Mouse (Mus musculus) CH12.LX (cell line): ENCODE measurements around the gene Zfp105. TPM values are rescaled to one million over a fixed set of nuclear protein-coding genes. Genes with fewer than 3 reads are reported as not detected.

Experiments used
- DNase-seq: peaks from one replicate; pipeline ENCODE4 v3.0.0-alpha.2; 2013; ENCODE audit errors: extremely low read depth
- H3K27ac ChIP-seq: 2 replicates; pipeline ENCODE4 v1.5.1; 2012; ENCODE audit warnings: low read depth, mild to moderate bottlenecking, control low read depth, moderate library complexity; ENCODE audit not compliant: insufficient read depth
- H3K27me3 ChIP-seq: replicated peaks from 2 replicates; pipeline ENCODE3; 2012; ENCODE audit warnings: inconsistent platforms
- H3K36me3 ChIP-seq, 2 experiments: replicated peaks in 1 of 2; 2 replicates each; pipeline versions ENCODE3 to v1.6.1; 2012; ENCODE audit warnings: inconsistent platforms in 1 of 2, low read length in 1 of 2, mild to moderate bottlenecking in 1 of 2, mixed read lengths in 1 of 2, moderate library complexity in 1 of 2; ENCODE audit not compliant: control insufficient read depth in 1 of 2, insufficient read depth in 1 of 2
- H3K4me1 ChIP-seq, 2 experiments: 2 replicates each; pipeline ENCODE4 v1.6.1; 2012; ENCODE audit warnings: inconsistent platforms in 1 of 2, moderate library complexity in 1 of 2; ENCODE audit not compliant: insufficient read depth in 2 of 2, control insufficient read depth in 1 of 2
- H3K4me2 ChIP-seq: 2 replicates; pipeline ENCODE4 v1.6.1; 2012; ENCODE audit warnings: low read depth, mild to moderate bottlenecking, control low read depth; ENCODE audit not compliant: poor library complexity, insufficient read depth, severe bottlenecking
- H3K4me3 ChIP-seq, 3 experiments: fragments of 150-350 bp in 1 of 3; sonication (generic) in 1 of 3; replicated peaks in 1 of 3; 2 replicates each; pipeline versions ENCODE3 to v1.5.1; 2011 to 2012; ENCODE audit warnings: low read depth in 2 of 3, low read length in 2 of 3, mild to moderate bottlenecking in 2 of 3, moderate library complexity in 2 of 3, control low read depth in 1 of 3, improper control_type of control experiment in 1 of 3, inconsistent platforms in 1 of 3, mixed read lengths in 1 of 3; ENCODE audit not compliant: poor library complexity in 1 of 3
- H3K79me2 ChIP-seq: replicated peaks from 2 replicates; pipeline ENCODE4 v1.6.1; 2012; ENCODE audit warnings: mild to moderate bottlenecking, moderate library complexity; ENCODE audit not compliant: control insufficient read depth, poor library complexity, insufficient read depth, severe bottlenecking; ENCODE audit errors: extremely low read depth
- H3K9ac ChIP-seq: 2 replicates; pipeline ENCODE4 v1.6.1; 2012; ENCODE audit warnings: low read depth, mild to moderate bottlenecking, control low read depth, moderate library complexity; ENCODE audit not compliant: insufficient read depth
- H3K9me3 ChIP-seq: replicated peaks from 2 replicates; pipeline ENCODE3; 2012; ENCODE audit warnings: low read length, inconsistent platforms, mixed read lengths
- BHLHE40 ChIP-seq: IDR thresholded peaks from 2 replicates; pipeline ENCODE4 v1.6.1; 2011; ENCODE audit warnings: mild to moderate bottlenecking, low read depth, low read length, improper control_type of control experiment
- CHD2 ChIP-seq: IDR thresholded peaks from 2 replicates; pipeline ENCODE4 v1.6.1; 2011; ENCODE audit warnings: low read length, improper control_type of control experiment
- CTCF ChIP-seq, 2 experiments: IDR thresholded peaks in 1 of 2; conservative IDR thresholded peaks in 1 of 2; 2 replicates each; pipeline ENCODE4 v1.5.1; 2011 to 2012; ENCODE audit warnings: low read depth in 2 of 2, low read length in 2 of 2, improper control_type of control experiment in 1 of 2, inconsistent platforms in 1 of 2, mild to moderate bottlenecking in 1 of 2, moderate library complexity in 1 of 2
- EP300 ChIP-seq: IDR thresholded peaks from 2 replicates; pipeline ENCODE4 v1.6.1; 2011; ENCODE audit warnings: low read length, improper control_type of control experiment
- GABPA ChIP-seq: IDR thresholded peaks from 2 replicates; pipeline ENCODE4 v1.6.1; 2012; ENCODE audit warnings: low read depth, low read length, improper control_type of control experiment, inconsistent platforms; ENCODE audit not compliant: insufficient replicate concordance
- HCFC1 ChIP-seq: IDR thresholded peaks from 2 replicates; pipeline ENCODE4 v1.6.1; 2012; ENCODE audit warnings: low read depth, mild to moderate bottlenecking, inconsistent platforms, low read length, improper control_type of control experiment
- IRF4 ChIP-seq: IDR thresholded peaks from 2 replicates; pipeline ENCODE4 v1.6.1; 2014; ENCODE audit warnings: low read depth, mild to moderate bottlenecking, inconsistent platforms, low read length, improper control_type of control experiment
- JUN ChIP-seq: IDR thresholded peaks from 2 replicates; pipeline ENCODE4 v1.6.1; 2011; ENCODE audit warnings: low read depth, mild to moderate bottlenecking, low read length, improper control_type of control experiment, moderate library complexity; ENCODE audit not compliant: insufficient read depth
- JUND ChIP-seq: conservative IDR thresholded peaks from 2 replicates; pipeline ENCODE4 v1.6.1; 2011; ENCODE audit warnings: low read depth, low read length, improper control_type of control experiment
- KAT2A ChIP-seq: IDR thresholded peaks from 2 replicates; pipeline ENCODE4 v1.6.1; 2012; ENCODE audit warnings: low read length, improper control_type of control experiment, inconsistent platforms; ENCODE audit not compliant: insufficient replicate concordance
- MAFK ChIP-seq: IDR thresholded peaks from 2 replicates; pipeline ENCODE4 v1.6.1; 2011; ENCODE audit warnings: low read length, improper control_type of control experiment; ENCODE audit not compliant: insufficient replicate concordance
- MAX ChIP-seq: IDR thresholded peaks from 2 replicates; pipeline ENCODE4 v1.6.1; 2011; ENCODE audit warnings: low read length, improper control_type of control experiment
- MAZ ChIP-seq: IDR thresholded peaks from 2 replicates; pipeline ENCODE4 v1.6.1; 2012; ENCODE audit warnings: low read depth, mild to moderate bottlenecking, inconsistent platforms, low read length, improper control_type of control experiment, moderate library complexity
- MEF2A ChIP-seq: IDR thresholded peaks from 2 replicates; pipeline ENCODE4 v1.6.1; 2014; ENCODE audit warnings: low read depth, mild to moderate bottlenecking, inconsistent platforms, low read length, improper control_type of control experiment, borderline replicate concordance
- NELFE ChIP-seq: IDR thresholded peaks from 2 replicates; pipeline ENCODE4 v1.6.1; 2011; ENCODE audit warnings: low read depth, low read length, improper control_type of control experiment
- NRF1 ChIP-seq: IDR thresholded peaks from 2 replicates; pipeline ENCODE4 v1.6.1; 2014; ENCODE audit warnings: low read depth, mild to moderate bottlenecking, inconsistent platforms, low read length, improper control_type of control experiment, moderate library complexity
- POLR2AphosphoS2 ChIP-seq: IDR thresholded peaks from 2 replicates; pipeline ENCODE4 v1.6.1; 2011; ENCODE audit warnings: low read depth, low read length, improper control_type of control experiment
- RAD21 ChIP-seq: IDR thresholded peaks from 2 replicates; pipeline ENCODE4 v1.6.1; 2011; ENCODE audit warnings: low read depth, mild to moderate bottlenecking, low read length, improper control_type of control experiment, moderate library complexity
- SIN3A ChIP-seq: IDR thresholded peaks from 2 replicates; pipeline ENCODE4 v1.6.1; 2012; ENCODE audit warnings: low read length, improper control_type of control experiment, inconsistent platforms
- TCF12 ChIP-seq: IDR thresholded peaks from 2 replicates; pipeline ENCODE4 v1.6.1; 2014; ENCODE audit warnings: low read depth, mild to moderate bottlenecking, inconsistent platforms, low read length, improper control_type of control experiment
- USF1 ChIP-seq: IDR thresholded peaks from 2 replicates; pipeline ENCODE4 v1.6.1; 2014; ENCODE audit warnings: low read depth, mild to moderate bottlenecking, inconsistent platforms, low read length, improper control_type of control experiment
- USF2 ChIP-seq: conservative IDR thresholded peaks from 2 replicates; pipeline ENCODE4 v1.6.1; 2011; ENCODE audit warnings: low read depth, low read length, improper control_type of control experiment
- ZC3H11A ChIP-seq: IDR thresholded peaks from 2 replicates; pipeline ENCODE4 v1.6.1; 2012; ENCODE audit warnings: low read depth, mild to moderate bottlenecking, inconsistent platforms, low read length, improper control_type of control experiment
- ZKSCAN1 ChIP-seq: IDR thresholded peaks from 2 replicates; pipeline ENCODE4 v1.6.1; 2012; ENCODE audit warnings: low read depth, inconsistent platforms, low read length, improper control_type of control experiment, borderline replicate concordance
- ZMIZ1 ChIP-seq: IDR thresholded peaks from 2 replicates; pipeline ENCODE4 v1.6.1; 2012; ENCODE audit warnings: low read depth, mild to moderate bottlenecking, inconsistent platforms, low read length, improper control_type of control experiment
- ZNF384 ChIP-seq: IDR thresholded peaks from 2 replicates; pipeline ENCODE4 v1.6.1; 2012; ENCODE audit warnings: low read depth, low read length, improper control_type of control experiment, inconsistent platforms
- dilution Hi-C: fragments of 300-500 bp; cut with MboI; formaldehyde crosslinking; loops from 2 replicates; pipeline ENCODE4 v1.14.3; 2020; ENCODE audit warnings: low sequenced_read_pairs; ENCODE audit not compliant: extremely low pct_unique_long_range_greater_than_20kb, extremely low pct_ligation_motif_present
- in situ Hi-C: fragments of 300-500 bp; cut with MboI; formaldehyde crosslinking; loops from 3 replicates; pipeline ENCODE4 v1.14.3; 2019; ENCODE audit warnings: low sequenced_read_pairs, low pct_ligation_motif_present, low pct_unique_long_range_greater_than_20kb, mixed read lengths
- polyA plus RNA-seq: library from polyadenylated mRNA; unstranded; fragments of >175 nt; gene quantifications from 2 replicates; pipeline ENCODE4 v1.2.1, GENCODE M21; 2012; ENCODE audit warnings: low read depth; ENCODE audit not compliant: insufficient read length
- total RNA-seq, 2 experiments: library from RNA; depleted of rRNA; stranded (reverse); fragments of 300-350 nt in 1 of 2; fragments of >200 nt in 1 of 2; gene quantifications; 2 replicates each; pipeline ENCODE4 v1.2.3; 2012 to 2014

Zfp105 gene
- total and polyA plus RNA-seq, 3 experiments = not detected

DNA sequence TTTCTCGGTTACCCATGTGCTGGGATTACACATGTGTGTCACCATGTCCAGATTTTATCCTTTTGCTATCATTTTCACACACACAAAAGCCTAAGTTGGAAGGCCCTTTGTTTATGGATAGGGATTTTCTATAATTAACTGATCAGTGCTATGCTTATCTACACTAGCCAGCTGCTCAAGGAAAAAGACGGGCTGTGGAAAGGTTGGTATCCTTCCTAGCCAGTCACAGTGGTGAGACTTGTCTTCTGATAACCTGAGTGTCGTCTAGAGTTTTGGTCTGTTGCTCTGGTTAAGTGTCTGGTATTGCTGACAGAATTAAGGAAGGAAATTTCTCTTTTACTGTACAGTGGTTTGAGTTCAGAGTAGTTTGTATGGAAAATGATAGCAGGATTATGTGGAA, 6.0 kb downstream of the Zfp105 start:
- dilution Hi-C loops = no loop called here
- no peak overlapping the region for H3K4me3 ChIP-seq
- peaks cover 1% of the 10 kb centered on the region for H3K27me3 ChIP-seq
- in situ Hi-C loops = no loop called here
- no peak overlapping the region for H3K9ac ChIP-seq
- H3K4me2 ChIP-seq = no peak overlapping the region
- H3K27ac ChIP-seq = no peak overlapping the region
- no peak for DNase-seq
- H3K36me3 ChIP-seq = no peaks in the 10 kb centered on the region
- H3K4me1 ChIP-seq = no peaks in the 10 kb centered on the region
- peaks cover 9% of the 10 kb centered on the region for H3K9me3 ChIP-seq
- TF ChIP-seq ZC3H11A (no peak), TCF12 (no peak), MAFK (no peak), EP300 (no peak), JUN (no peak), IRF4 (no peak), JUND (no peak), HCFC1 (no peak), USF2 (no peak), BHLHE40 (no peak), ZKSCAN1 (no peak), NRF1 (no peak), GABPA (no peak), RAD21 (no peak), ZMIZ1 (no peak), ZNF384 (no peak), SIN3A (no peak), CTCF (conservative IDR thresholded peaks at IDR 0.05 in 1 of 2, IDR thresholded peaks at IDR 0.05 in 1 of 2; ENCODE audit: low read depth in 2 of 2, low read length in 2 of 2) (no peak)
- TF ChIP-seq, all 38 proteins: peak for 0
- H3K79me2 ChIP-seq = no peaks in the 10 kb centered on the region

DNA sequence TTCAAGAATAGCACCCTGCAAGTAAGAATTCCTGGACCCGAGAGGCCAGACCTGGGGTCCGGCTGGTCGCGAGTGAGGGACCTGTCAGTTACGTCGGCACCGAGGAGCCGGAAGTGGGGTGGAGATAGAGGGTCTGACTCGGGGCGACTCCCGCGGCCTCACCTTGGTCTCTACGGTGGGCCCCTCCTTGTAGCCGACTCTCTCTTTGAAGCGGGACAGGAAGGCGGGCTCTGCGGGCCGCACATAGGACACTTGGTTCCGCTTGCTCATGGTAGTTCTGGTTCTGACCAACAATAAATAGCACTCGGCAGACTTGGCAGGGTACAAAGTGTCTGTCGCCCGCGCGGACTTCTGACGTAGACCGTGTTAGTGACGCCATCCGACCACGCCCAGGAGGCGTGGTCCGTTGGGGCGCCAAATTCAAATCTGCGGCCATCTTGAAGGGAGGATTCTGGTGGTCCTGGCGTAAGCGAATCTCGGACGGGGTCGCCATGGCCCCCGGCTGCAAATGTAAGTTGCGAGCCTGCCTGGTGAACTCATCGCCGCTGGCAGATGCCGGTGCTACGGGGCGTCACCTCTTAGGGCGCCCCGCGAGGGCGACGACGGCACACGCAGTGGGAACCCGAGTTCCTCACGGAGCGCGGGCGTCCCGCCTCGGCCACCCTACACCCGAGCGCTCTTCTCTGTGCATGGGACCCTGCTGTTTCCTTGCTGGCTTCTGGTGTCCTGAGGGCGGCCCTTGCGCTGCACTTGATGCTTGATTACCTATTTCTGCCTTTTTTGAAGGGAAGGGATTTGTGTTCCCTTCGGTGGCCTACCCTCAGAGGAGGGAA, 28.0 kb downstream of the Zfp105 start, which contains the start of the genes 1110059G10Rik and Kif15:
1110059G10Rik (minus strand) TSS at position 358 of the 833 bp plus-strand sequence.
Kif15 (plus strand) TSS at position 404 of the 833 bp plus-strand sequence.
- H3K4me3 ChIP-seq = peak within 1 kb of the TSS; percentile 62 to 90 (median 89)
- in situ Hi-C loops (loop anchor here (25.0 kb wide), 1 partner anchor 214 kb away; the partner anchor contains the start of gene Topaz1), dilution Hi-C loops (no loop called here)
- H3K79me2 ChIP-seq = peaks cover 49% of the 10 kb centered on the region
- H3K4me1 ChIP-seq = peaks cover 3 to 23% of the 10 kb centered on the region in 2 experiments; a peak in 3 of 4 replicates
- peaks cover 7 to 41% of the 10 kb centered on the region in 2 experiments for H3K36me3 ChIP-seq
- peak within 1 kb of the TSS; percentile 13; the same call in 1 of the 2 replicates for H3K27ac ChIP-seq
- peak; percentile 91 for DNase-seq
- peak within 1 kb of the TSS; percentile 70 for H3K9ac ChIP-seq
- H3K9me3 ChIP-seq = no peaks in the 10 kb centered on the region
- H3K4me2 ChIP-seq = peak within 1 kb of the TSS; percentile 92
- H3K27me3 ChIP-seq = no peaks in the 10 kb centered on the region
- TF ChIP-seq MAX (peak; percentile 35), SIN3A (peak; percentile 94), KAT2A (peak; percentile 79; the same call in 1 of the 2 replicates), ZC3H11A (no peak), EP300 (no peak), RAD21 (no peak), JUND (no peak), BHLHE40 (0 out of 2 replicates have a peak, but pooled peaks have one; percentile 4), IRF4 (no peak), POLR2AphosphoS2 (peak; percentile 90), MAZ (0 out of 2 replicates have a peak, but pooled peaks have one; percentile 47), CHD2 (no peak), NRF1 (peak; percentile 55; the same call in 1 of the 2 replicates), USF2 (no peak), ZMIZ1 (peak; percentile 62; the same call in 1 of the 2 replicates), NELFE (peak; percentile 80; the same call in 1 of the 2 replicates), GABPA (peak; percentile 15; the same call in 1 of the 2 replicates), MEF2A (peak; percentile 42), TCF12 (peak; percentile 61; the same call in 1 of the 2 replicates), JUN (no peak), USF1 (no peak), ZKSCAN1 (no peak), HCFC1 (peak; percentile 89), CTCF (conservative IDR thresholded peaks at IDR 0.05 in 1 of 2, IDR thresholded peaks at IDR 0.05 in 1 of 2; ENCODE audit: low read depth in 2 of 2, low read length in 2 of 2) (no peak)
